Mouse (Mus musculus) thymus, adult 18-20 months (tissue): ENCODE results near the gene Caskin2.

Source experiments
- DNase-seq, 2 experiments: peaks; one replicate each; pipeline ENCODE4 v3.0.0; 2022; ENCODE audit warnings: mixed read lengths in 2 of 2

Gene Caskin2

DNA sequence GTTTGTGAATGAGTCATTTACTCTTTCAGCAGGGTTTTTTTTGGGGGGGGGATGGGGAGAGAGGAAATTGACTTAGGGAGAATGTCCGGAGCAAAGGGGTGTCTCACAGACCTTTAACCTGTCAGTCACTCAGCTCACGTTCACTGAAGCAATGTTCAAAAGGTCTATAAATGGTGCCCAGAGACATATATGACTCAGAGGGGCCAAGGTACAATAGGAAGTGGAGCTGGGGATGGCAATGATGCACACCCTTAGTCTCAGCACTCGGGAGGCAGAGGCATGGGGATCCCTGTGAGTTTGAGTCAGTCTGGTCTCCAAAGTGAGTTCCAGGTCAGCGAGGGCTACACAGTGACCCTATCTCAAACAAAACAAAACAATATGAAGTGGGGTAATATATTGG, 60.0 kb downstream of the Caskin2 start:
- no peak for DNase-seq

DNA sequence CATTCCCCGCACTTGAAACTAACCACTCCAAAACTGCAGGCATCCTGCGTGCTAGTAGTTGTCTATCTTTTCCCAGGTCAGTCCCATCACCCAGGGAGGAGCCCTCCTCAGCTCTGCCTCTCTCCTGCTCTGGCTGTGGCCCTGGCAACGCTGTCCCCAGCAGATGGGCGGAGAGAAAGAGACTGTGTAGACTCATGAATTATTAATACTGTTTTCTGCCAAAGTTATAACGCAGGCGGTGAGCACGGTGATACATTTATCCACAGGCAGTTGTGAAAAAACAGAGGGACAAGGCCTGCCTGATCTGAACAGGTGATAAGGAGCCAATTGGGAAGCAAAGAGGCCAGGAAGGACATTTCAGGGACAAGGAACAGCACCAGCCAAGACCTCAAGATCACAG, 60.8 kb downstream of the Caskin2 start:
- DNase-seq = no peak

DNA sequence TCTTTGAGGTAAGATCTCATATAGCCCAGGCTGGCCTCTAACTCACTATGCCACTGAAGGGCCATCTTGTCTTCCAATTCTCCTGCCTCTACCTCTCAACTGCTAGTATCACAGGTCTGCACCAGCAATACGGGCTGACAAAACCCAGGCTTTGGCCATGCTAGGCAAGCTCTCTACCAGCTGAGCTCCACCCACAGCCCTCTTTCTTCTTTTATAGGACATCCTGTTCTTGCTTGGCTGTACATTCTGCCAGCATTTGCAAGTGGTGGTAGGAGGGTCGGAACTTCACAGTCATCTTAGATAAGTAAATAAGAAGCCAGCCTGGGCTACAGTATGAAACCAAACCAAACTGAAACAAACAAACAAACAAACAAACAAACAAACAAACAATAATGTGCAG, 61.7 kb downstream of the Caskin2 start:
- DNase-seq = no peak

DNA sequence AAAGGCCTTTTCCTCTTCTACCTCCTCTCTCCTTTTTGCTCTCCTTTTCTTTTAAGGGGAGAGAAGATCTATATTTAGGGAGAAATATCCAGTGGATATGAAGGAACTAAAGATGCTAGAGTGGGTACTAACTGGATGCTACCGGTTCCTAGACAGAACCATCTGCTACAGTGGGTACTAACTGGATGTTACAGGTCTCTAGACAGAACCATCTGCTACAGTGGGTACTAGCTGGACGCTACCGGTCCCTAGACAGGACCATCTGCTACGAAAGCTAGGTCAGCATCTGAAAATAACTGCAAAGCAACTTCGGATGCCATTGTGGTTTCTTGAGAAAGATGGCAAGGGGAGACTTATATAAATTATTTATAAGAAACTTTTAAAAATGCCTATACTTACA, 63.6 kb downstream of the Caskin2 start:
- no peak for DNase-seq
